Mouse (Mus musculus): ENCODE data around the gene Riiad1. TPM values are rescaled to one million over a fixed set of nuclear protein-coding genes. Genes with fewer than 3 reads are reported as not detected.

The Riiad1 gene
- 10 to 100 TPM; 12.9 to 13.0 TPM for total RNA-seq (2021)
- long read RNA-seq, experiment 1, partial matches to known transcripts: 13 of 14 reads
- long read RNA-seq, experiment 1, other reads (novel, unspliced or antisense): 1 of 14 reads
- long read RNA-seq, experiment 2, partial matches to known transcripts: 18 of 18 reads
- long read RNA-seq, experiment 2, other reads (novel, unspliced or antisense): 0 of 18 reads

GRCm38 (mm10) chr3:94480291-94480884 is at the start of gene Riiad1:
Gene Riiad1, minus strand, starts transcription at chr3:94480341.
- DNase-seq (ENCODE audit: low spot score): no peak

GRCm38 (mm10) chr3:94526731-94527130 is 46.6 kb upstream of the Riiad1 start:
- DNase-seq (ENCODE audit: low spot score): no peak

GRCm38 (mm10) chr3:94506664-94507063 is 26.5 kb upstream of the Riiad1 start:
- no peak for DNase-seq (ENCODE audit: low spot score)

- DNase-seq (ENCODE audit: low spot score): peak; percentile 24
Observed at GRCm38 (mm10) chr3:94502243-94502642, 22.1 kb upstream of the Riiad1 start.

- DNase-seq (ENCODE audit: low spot score): no peak
Observed at GRCm38 (mm10) chr3:94497162-94497561, 17.0 kb upstream of the Riiad1 start.

GRCm38 (mm10) chr3:94487581-94487980 is 7.4 kb upstream of the Riiad1 start:
- no peak for DNase-seq (ENCODE audit: low spot score)

- DNase-seq (ENCODE audit: low spot score): no peak
Observed at GRCm38 (mm10) chr3:94485922-94486321, 5.8 kb upstream of the Riiad1 start.

GRCm38 (mm10) chr3:94483790-94484439 is 3.8 kb upstream of the Riiad1 start:
- DNase-seq (ENCODE audit: low spot score): no peak

GRCm38 (mm10) chr3:94482764-94483385 is 2.7 kb upstream of the Riiad1 start:
- peak; percentile 47 for DNase-seq (ENCODE audit: low spot score)

- DNase-seq (ENCODE audit: low spot score): peak; percentile 41
Observed at GRCm38 (mm10) chr3:94481429-94481828, 1.3 kb upstream of the Riiad1 start.

- DNase-seq (ENCODE audit: low spot score): no peak
Observed at GRCm38 (mm10) chr3:94479564-94479963, 577 bp downstream of the Riiad1 start.

- DNase-seq (ENCODE audit: low spot score): no peak
Observed at GRCm38 (mm10) chr3:94478591-94479169, 1.5 kb downstream of the Riiad1 start.

GRCm38 (mm10) chr3:94477981-94478422 is 2.1 kb downstream of the Riiad1 start, which contains the start of gene Celf3:
Gene Celf3, plus strand, starts transcription at chr3:94478295.
- no peak for DNase-seq (ENCODE audit: low spot score)

GRCm38 (mm10) chr3:94477444-94477843 is 2.7 kb downstream of the Riiad1 start:
- no peak for DNase-seq (ENCODE audit: low spot score)

- no peak for DNase-seq (ENCODE audit: low spot score)
Observed at GRCm38 (mm10) chr3:94476301-94477035, 3.7 kb downstream of the Riiad1 start.

- peak; percentile 45 for DNase-seq (ENCODE audit: low spot score)
Observed at GRCm38 (mm10) chr3:94473567-94474232, 6.4 kb downstream of the Riiad1 start.

GRCm38 (mm10) chr3:94473115-94473505 is 7.0 kb downstream of the Riiad1 start:
- peak; percentile 19 for DNase-seq (ENCODE audit: low spot score)

GRCm38 (mm10) chr3:94472447-94473114 is 7.6 kb downstream of the Riiad1 start:
- DNase-seq (ENCODE audit: low spot score): peak; percentile 20

- no peak for DNase-seq (ENCODE audit: low spot score)
Observed at GRCm38 (mm10) chr3:94468931-94469330, 11.2 kb downstream of the Riiad1 start.
